ENCODE assay signal across 8 mouse cellular contexts in the genomic region with DNA sequence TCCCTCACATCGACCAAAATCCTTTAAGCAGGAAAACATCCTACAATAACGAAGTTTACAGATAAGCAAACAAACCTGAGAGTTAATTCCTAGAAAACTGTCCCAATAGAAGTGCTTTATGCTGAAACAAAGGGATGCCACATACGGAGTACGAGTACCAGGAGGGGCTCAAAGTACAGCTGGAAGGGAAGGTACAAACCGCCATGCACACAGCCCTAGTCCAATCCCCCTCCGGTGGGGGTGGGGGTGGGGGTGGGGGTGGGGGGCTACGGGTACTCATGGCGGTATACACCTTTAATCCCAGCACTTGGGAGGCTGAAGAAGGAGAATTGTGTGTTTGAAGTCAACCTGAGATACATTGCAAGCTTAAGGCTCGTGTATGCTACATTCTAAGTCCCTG. TPM values are rescaled to one million over a fixed set of nuclear protein-coding genes. Genes with fewer than 3 reads are reported as not detected.
DNase-seq lines count a peak whose midpoint lies in the region; ATAC-seq and TF ChIP-seq lines count a peak whose summit lies in the region.

No protein-coding gene starts in this region.

- no peak for TF ChIP-seq CTCF in layer of hippocampus, adult 2 months (conservative IDR thresholded peaks at IDR 0.05)
- no peak for TF ChIP-seq CTCF in kidney, adult 2 months (conservative IDR thresholded peaks at IDR 0.05; ENCODE audit: insufficient read depth, insufficient read length, low read depth, low read length)

- no peak for DNase-seq in layer of hippocampus, adult 2 months (ENCODE audit: low spot score in 2 of 2)
- DNase-seq in layer of hippocampus, adult 8-10 months (ENCODE audit: low spot score in 2 of 2): no peak
- peak; percentile 16 for DNase-seq in forebrain, embryonic 10.5 days (ENCODE audit: extremely low spot score, low spot score)
- DNase-seq in limb, embryonic 11.5 days (ENCODE audit: low spot score): peak; percentile 32
- no peak for DNase-seq in urinary bladder, postnatal 25 days (ENCODE audit: low spot score)
- DNase-seq in kidney, adult 2 months: no peak
- no peak for DNase-seq in frontal cortex, adult 2 months (ENCODE audit: extremely low spot score in 1 of 2, low spot score in 1 of 2)

- WGBS in forebrain, embryonic 10.5 days: 6% methylated on average over 9 of the region's 9 CpGs
- WGBS in limb, embryonic 11.5 days: 3% methylated on average over 9 of the region's 9 CpGs
- WGBS in neural tube, embryonic 14.5 days: 10% methylated on average over 8 of the region's 9 CpGs
- WGBS in kidney, adult 2 months: 13% methylated on average over 9 of the region's 9 CpGs

- no peak for TF ChIP-seq POLR2A in kidney, adult 2 months (IDR thresholded peaks at IDR 0.05; ENCODE audit: low read depth, low read length)

- no peaks in the 10 kb centered on the region for H3K27me3 ChIP-seq in forebrain, embryonic 10.5 days (ENCODE audit: poor library complexity, severe bottlenecking)
- no peaks in the 10 kb centered on the region for H3K27me3 ChIP-seq in limb, embryonic 11.5 days (ENCODE audit: control insufficient read depth, insufficient read depth, low read length)
- no peaks in the 10 kb centered on the region for H3K27me3 ChIP-seq in neural tube, embryonic 14.5 days (ENCODE audit: control insufficient read depth, insufficient read depth, low read length)
- H3K27me3 ChIP-seq in kidney, adult 2 months (replicated peaks; ENCODE audit: control insufficient read depth, insufficient read depth, low read length): no peaks in the 10 kb centered on the region

- peaks cover 20% of the 10 kb centered on the region for H3K4me1 ChIP-seq in forebrain, embryonic 10.5 days
- H3K4me1 ChIP-seq in limb, embryonic 11.5 days (ENCODE audit: control insufficient read depth, insufficient read depth, low read length): no peaks in the 10 kb centered on the region
- H3K4me1 ChIP-seq in neural tube, embryonic 14.5 days (ENCODE audit: control insufficient read depth, insufficient read depth, low read length): 0 out of 2 replicates have a peak, but pooled peaks cover 6% of the 10 kb centered on the region
- H3K4me1 ChIP-seq in kidney, adult 2 months (ENCODE audit: control insufficient read depth, insufficient read depth, low read length): no peaks in the 10 kb centered on the region

- no peaks in the 10 kb centered on the region for H3K9me3 ChIP-seq in forebrain, embryonic 10.5 days
- no peaks in the 10 kb centered on the region for H3K9me3 ChIP-seq in limb, embryonic 11.5 days (ENCODE audit: control insufficient read depth, low read length)
- no peaks in the 10 kb centered on the region for H3K9me3 ChIP-seq in neural tube, embryonic 14.5 days (ENCODE audit: control insufficient read depth, low read length)

- H3K27ac ChIP-seq in layer of hippocampus, adult 2 months: no peak overlapping the region
- peak overlapping the region; percentile 87 for H3K27ac ChIP-seq in forebrain, embryonic 10.5 days
- H3K27ac ChIP-seq in limb, embryonic 11.5 days (replicated peaks; ENCODE audit: low read depth, low read length): peak overlapping the region; percentile 75
- H3K27ac ChIP-seq in neural tube, embryonic 14.5 days (ENCODE audit: low read depth, low read length): no peak overlapping the region
- no peak overlapping the region for H3K27ac ChIP-seq in kidney, adult 2 months (ENCODE audit: insufficient read depth, low read depth, low read length)

- 0 out of 2 replicates have a peak, but pooled peaks have one; percentile 31 for ATAC-seq in limb, embryonic 11.5 days (ENCODE audit: insufficient number of reproducible peaks, low FRiP score, low TSS enrichment, low read depth)
- no peak for ATAC-seq in neural tube, embryonic 14.5 days (ENCODE audit: low read depth)

- H3K4me2 ChIP-seq in limb, embryonic 11.5 days (ENCODE audit: low read depth, severe bottlenecking): peak overlapping the region; percentile 41
- peak overlapping the region; percentile 38 for H3K4me2 ChIP-seq in neural tube, embryonic 14.5 days (ENCODE audit: low read depth, low read length)

- no peaks in the 10 kb centered on the region for H3K36me3 ChIP-seq in forebrain, embryonic 10.5 days (replicated peaks)
- no peaks in the 10 kb centered on the region for H3K36me3 ChIP-seq in limb, embryonic 11.5 days (ENCODE audit: control insufficient read depth, insufficient read depth, low read length)
- no peaks in the 10 kb centered on the region for H3K36me3 ChIP-seq in neural tube, embryonic 14.5 days (ENCODE audit: control insufficient read depth, insufficient read depth, low read length)
- H3K36me3 ChIP-seq in kidney, adult 2 months (ENCODE audit: control insufficient read depth, insufficient read depth, low read length): no peaks in the 10 kb centered on the region

- H3K9ac ChIP-seq in limb, embryonic 11.5 days (ENCODE audit: low read length): peak overlapping the region; percentile 61
- 0 out of 2 replicates have a peak overlapping the region, but pooled peaks have one; percentile 26 for H3K9ac ChIP-seq in neural tube, embryonic 14.5 days (replicated peaks; ENCODE audit: low read depth, low read length)

- peak overlapping the region; percentile 26 for H3K4me3 ChIP-seq in layer of hippocampus, adult 2 months
- H3K4me3 ChIP-seq in forebrain, embryonic 10.5 days: peak overlapping the region; percentile 45
- 0 out of 2 replicates have a peak overlapping the region, but pooled peaks have one; percentile 17 for H3K4me3 ChIP-seq in limb, embryonic 11.5 days (ENCODE audit: low read depth, low read length)
- peak overlapping the region; percentile 17; the same call in 1 of the 2 replicates for H3K4me3 ChIP-seq in neural tube, embryonic 14.5 days (ENCODE audit: low read depth, low read length)
- no peak overlapping the region for H3K4me3 ChIP-seq in kidney, adult 2 months (ENCODE audit: insufficient read depth, low read depth, low read length)

RNA-seq across cellular contexts. Expression of a gene that starts 58.6 kb away (rescaled TPM):
- 10 to 100 TPM; 51.3 to 62.7 TPM for total RNA-seq in layer of hippocampus, adult 2 months (2021)
- total RNA-seq in layer of hippocampus, adult 8-10 months (2022): 10 to 100 TPM; 54.6 to 66.6 (median 58.7) TPM
- 109 and 110 TPM in 2 replicates for polyA plus RNA-seq in forebrain, embryonic 10.5 days (2016; fragmentation: Nextera tagmentation; extraction: Ambion mirVana)
- polyA plus RNA-seq in limb, embryonic 11.5 days (2014; fragmentation: Nextera tagmentation; extraction: Ambion mirVana): 191 and 194 TPM in 2 replicates
- 74.1 and 93.6 TPM in 2 replicates for polyA plus RNA-seq in neural tube, embryonic 14.5 days (2014; fragmentation: Nextera tagmentation; extraction: Ambion mirVana)
- polyA plus RNA-seq in kidney, adult 2 months (2012; rRNA removed): 50.0 and 59.9 TPM in 2 replicates
- 46.0 and 46.1 TPM in 2 replicates for polyA plus RNA-seq in frontal cortex, adult 2 months (2012; rRNA removed)

Comparison
In these comparisons a context has a peak if more than half of its experiments do, and no peak if none do; other contexts are left out.
1. DNase-seq: peak in forebrain, embryonic 10.5 days (single experiment) and limb, embryonic 11.5 days (single experiment); none in layer of hippocampus, adult 2 months (0 of 2), layer of hippocampus, adult 8-10 months (0 of 2), urinary bladder, postnatal 25 days (single experiment), kidney, adult 2 months (single experiment) and frontal cortex, adult 2 months (0 of 2).
2. H3K27ac ChIP-seq: peak in forebrain, embryonic 10.5 days (single experiment) and limb, embryonic 11.5 days (single experiment); none in layer of hippocampus, adult 2 months (single experiment), neural tube, embryonic 14.5 days (single experiment) and kidney, adult 2 months (single experiment).